Mouse (Mus musculus) limb, embryonic 12.5 days (tissue): ENCODE measurements around the gene Iqcg. TPM values are rescaled to one million over a fixed set of nuclear protein-coding genes. Genes with fewer than 3 reads are reported as not detected.
"Not testable (repeated sequence)": the region's sequence is repeated elsewhere in the genome, so short reads cannot be mapped to it uniquely, and the experiment has no call there.

ENCODE experiments used
- ATAC-seq: fragments of 200-750 bp; cut with Nextera tagmentation; 2 replicates; pipeline ENCODE4 v1.8.0; 2017; ENCODE audit warnings: low read depth, moderate TSS enrichment; ENCODE audit not compliant: insufficient number of reproducible peaks, insufficient read depth, low FRiP score, low TSS enrichment
- H3K27ac ChIP-seq: fragments of 300-500 bp; sonication (generic); 2 replicates; pipeline ENCODE4 v1.5.1; 2016; ENCODE audit warnings: mild to moderate bottlenecking, moderate library complexity
- H3K27me3 ChIP-seq: fragments of 300-500 bp; sonication (generic); 2 replicates; pipeline ENCODE4 v1.6.1; 2016; ENCODE audit warnings: mild to moderate bottlenecking, moderate library complexity
- H3K36me3 ChIP-seq: fragments of 300-500 bp; sonication (generic); 2 replicates; pipeline ENCODE4 v1.6.1; 2016; ENCODE audit warnings: mild to moderate bottlenecking, moderate library complexity
- H3K4me1 ChIP-seq: fragments of 300-500 bp; sonication (generic); replicated peaks from 2 replicates; pipeline ENCODE4 v1.6.1; 2016
- H3K4me2 ChIP-seq: fragments of 300-500 bp; sonication (generic); 2 replicates; pipeline ENCODE4 v1.6.1; 2016; ENCODE audit warnings: mild to moderate bottlenecking, moderate library complexity
- H3K4me3 ChIP-seq: fragments of 300-500 bp; sonication (generic); replicated peaks from 2 replicates; pipeline ENCODE4 v1.5.1; 2016; ENCODE audit warnings: mild to moderate bottlenecking
- H3K9ac ChIP-seq: fragments of 300-500 bp; sonication (generic); replicated peaks from 2 replicates; pipeline ENCODE4 v1.6.1; 2016; ENCODE audit warnings: mild to moderate bottlenecking, moderate library complexity
- H3K9me3 ChIP-seq: fragments of 300-500 bp; sonication (generic); 2 replicates; pipeline ENCODE4 v1.6.1; 2016; ENCODE audit warnings: mild to moderate bottlenecking, moderate library complexity
- WGBS: fragments of 180-500 bp; shearing (Covaris S2); methylation state at CpG from one replicate; pipeline ENCODE4 v1.1.7; 2016; 5-methylcytosine and 5-hydroxymethylcytosine counted together
- polyA plus RNA-seq: library from polyadenylated mRNA; unstranded; fragments of >200 nt; fragmentation: Nextera tagmentation; extraction: Ambion mirVana; gene quantifications from 2 replicates; pipeline ENCODE4 v1.2.1, GENCODE M21; 2016

Iqcg gene
- polyA plus RNA-seq, 1 experiment from 2014 or later: 2.2 TPM

- WGBS: 35% methylated on average over 7 of the region's 7 CpGs
- H3K27ac ChIP-seq: no peak overlapping the region
Measured at GRCm38 (mm10) chr16:33063267-33063666, 7.2 kb upstream of the Iqcg start.

DNA sequence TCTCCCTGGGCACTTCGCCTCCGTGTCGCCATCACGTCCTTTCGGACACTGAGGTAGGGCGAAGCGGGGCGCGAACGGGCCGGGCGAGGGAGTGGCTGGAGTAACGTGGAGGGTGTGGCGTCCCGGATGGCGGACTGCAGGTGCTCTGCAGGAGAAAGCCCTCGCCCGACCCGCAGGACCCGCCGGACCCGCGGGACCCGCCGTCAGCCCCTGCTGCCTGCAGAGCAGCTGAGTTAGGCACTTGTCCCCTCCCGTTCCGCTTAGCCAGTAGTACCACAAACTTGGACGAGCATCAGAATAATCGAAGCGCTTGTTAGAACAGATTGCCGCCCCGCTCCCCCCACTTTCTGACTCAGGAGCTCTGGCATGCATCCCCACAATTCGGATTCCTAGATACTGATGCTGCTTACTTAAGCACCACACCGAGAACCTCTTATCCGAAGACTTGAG lies 6.7 kb upstream of the Iqcg start:
- Histone ChIP-seq H3K27me3 (no peaks in the 10 kb centered on the region), H3K4me3 (peak overlapping the region; percentile 81), H3K9me3 (no peaks in the 10 kb centered on the region), H3K9ac (peak overlapping the region; percentile 73), H3K27ac (peak overlapping the region; percentile 76), H3K4me2 (peak overlapping the region; percentile 80), H3K4me1 (peaks cover 25% of the 10 kb centered on the region), H3K36me3 (peaks cover 42% of the 10 kb centered on the region)
- WGBS: under 1% methylated on average over 35 of the region's 35 CpGs
- peak; percentile 45; the same call in 1 of the 2 replicates for ATAC-seq

More at GRCm38 (mm10) chr16:33063267-33063666, 7.2 kb upstream of the Iqcg start:
- Histone ChIP-seq H3K4me2 (peak overlapping the region; percentile 80), H3K9ac (peak overlapping the region; percentile 73), H3K9me3 (no peaks in the 10 kb centered on the region), H3K27me3 (no peaks in the 10 kb centered on the region), H3K4me3 (peak overlapping the region; percentile 81), H3K36me3 (peaks cover 42% of the 10 kb centered on the region), H3K4me1 (peaks cover 20% of the 10 kb centered on the region)
- no peak for ATAC-seq

DNA sequence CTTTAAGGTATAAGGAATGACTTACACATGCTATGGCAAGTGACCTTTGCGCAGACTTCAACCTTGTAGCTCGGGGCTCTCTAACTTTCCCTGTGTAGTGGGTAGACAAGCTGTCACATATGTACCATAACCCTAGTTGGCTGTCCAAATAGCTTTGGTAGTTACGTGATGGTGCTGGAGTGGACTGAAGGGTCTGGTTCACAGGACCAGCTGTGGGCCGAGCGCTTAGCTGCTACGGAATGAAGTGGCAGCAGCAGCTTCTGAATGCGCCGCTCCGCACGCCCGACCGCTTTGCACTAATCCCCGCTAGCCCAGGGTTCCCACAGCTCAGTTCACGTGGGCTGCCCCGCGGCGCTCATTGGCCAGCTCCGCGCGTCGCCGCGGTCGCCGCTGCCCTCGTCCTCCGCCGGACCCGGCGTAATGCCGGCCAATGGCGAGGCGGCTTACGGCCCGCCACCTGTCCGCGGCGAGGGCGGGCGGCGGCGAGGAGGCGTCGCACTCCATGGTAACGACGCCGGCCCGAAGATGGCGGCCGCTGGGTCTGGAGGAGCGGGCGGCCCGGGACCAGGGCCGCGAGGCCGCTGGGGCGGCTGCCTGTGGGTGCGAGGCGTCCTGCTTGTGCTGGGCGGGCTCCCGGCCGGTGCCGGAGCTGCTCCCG lies 6.1 kb upstream of the Iqcg start, which contains the start of gene Lmln:
Lmln (plus strand) TSS at position 498 of the 658 bp plus-strand sequence.
- WGBS: under 1% methylated on average over 64 of the region's 64 CpGs
- Histone ChIP-seq H3K9ac (peak within 1 kb of the TSS; percentile 73), H3K4me1 (peaks cover 28% of the 10 kb centered on the region), H3K4me2 (peak within 1 kb of the TSS; percentile 80), H3K4me3 (peak within 1 kb of the TSS; percentile 81), H3K27me3 (no peaks in the 10 kb centered on the region), H3K36me3 (peaks cover 40% of the 10 kb centered on the region), H3K27ac (peak within 1 kb of the TSS; percentile 76), H3K9me3 (no peaks in the 10 kb centered on the region)
- peak; percentile 97 for ATAC-seq

DNA sequence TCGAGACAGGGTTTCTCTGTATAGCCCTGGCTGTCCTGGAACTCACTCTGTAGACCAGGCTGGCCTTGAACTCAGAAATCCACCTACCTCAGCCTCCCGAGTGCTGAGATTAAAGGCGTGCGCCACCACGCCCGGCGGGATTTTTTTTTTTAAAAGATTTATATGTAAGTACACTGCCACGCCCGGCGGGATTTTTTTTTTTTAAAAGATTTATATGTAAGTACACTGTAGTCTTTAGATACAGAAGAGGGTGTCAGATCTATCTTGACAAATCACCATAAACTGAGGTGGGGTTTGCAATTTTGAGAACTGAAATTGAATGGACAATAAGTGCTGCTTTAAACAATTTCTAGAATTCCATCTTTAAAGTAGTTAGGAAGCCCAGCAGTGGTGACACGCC lies 5.4 kb upstream of the Iqcg start:
- Histone ChIP-seq H3K9ac (no peak overlapping the region), H3K4me1 (peaks cover 28% of the 10 kb centered on the region), H3K4me3 (peak overlapping the region; percentile 81; the same call in 1 of the 2 replicates), H3K9me3 (no peaks in the 10 kb centered on the region), H3K36me3 (peaks cover 36% of the 10 kb centered on the region), H3K4me2 (peak overlapping the region; percentile 80), H3K27me3 (no peaks in the 10 kb centered on the region), H3K27ac (peak overlapping the region; percentile 76)
- WGBS: 41% methylated on average over 11 of the region's 11 CpGs
- no peak for ATAC-seq

- Histone ChIP-seq H3K4me1 (peaks cover 28% of the 10 kb centered on the region), H3K36me3 (peaks cover 33% of the 10 kb centered on the region), H3K4me3 (no peak overlapping the region), H3K27me3 (no peaks in the 10 kb centered on the region), H3K4me2 (no peak overlapping the region), H3K27ac (no peak overlapping the region), H3K9ac (no peak overlapping the region), H3K9me3 (no peaks in the 10 kb centered on the region)
- WGBS: 84% methylated on average over 2 of the region's 2 CpGs
- ATAC-seq: no peak
Measured at GRCm38 (mm10) chr16:33060926-33061325, 4.9 kb upstream of the Iqcg start.

DNA sequence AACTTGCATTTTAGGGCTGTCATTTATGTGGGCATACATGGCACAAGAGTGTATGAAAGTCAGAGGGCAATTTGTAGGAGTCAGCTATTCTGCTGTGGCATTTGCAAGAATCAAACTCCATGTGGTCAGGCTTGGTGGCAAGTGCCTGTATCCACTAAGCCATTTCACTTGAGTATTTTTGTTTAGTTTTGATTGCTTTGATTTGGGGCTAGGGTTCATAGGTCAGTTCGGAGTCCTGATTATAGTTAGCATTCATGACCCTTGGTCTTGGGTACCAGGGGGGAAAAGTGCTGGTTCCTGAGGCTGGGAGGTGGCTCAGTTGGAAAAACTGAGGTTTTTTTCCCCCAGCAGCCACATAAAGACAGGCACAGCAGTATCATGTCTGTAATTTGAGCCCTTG lies 3.5 kb upstream of the Iqcg start:
- H3K9ac ChIP-seq: no peak overlapping the region
- 100% methylated on average over 1 of the region's 1 CpGs for WGBS
- H3K36me3 ChIP-seq: peaks cover 33% of the 10 kb centered on the region
- no peak overlapping the region for H3K4me3 ChIP-seq
- no peaks in the 10 kb centered on the region for H3K27me3 ChIP-seq
- no peak overlapping the region for H3K4me2 ChIP-seq
- H3K4me1 ChIP-seq: peaks cover 30% of the 10 kb centered on the region
- ATAC-seq: no peak
- no peak overlapping the region for H3K27ac ChIP-seq
- no peaks in the 10 kb centered on the region for H3K9me3 ChIP-seq

DNA sequence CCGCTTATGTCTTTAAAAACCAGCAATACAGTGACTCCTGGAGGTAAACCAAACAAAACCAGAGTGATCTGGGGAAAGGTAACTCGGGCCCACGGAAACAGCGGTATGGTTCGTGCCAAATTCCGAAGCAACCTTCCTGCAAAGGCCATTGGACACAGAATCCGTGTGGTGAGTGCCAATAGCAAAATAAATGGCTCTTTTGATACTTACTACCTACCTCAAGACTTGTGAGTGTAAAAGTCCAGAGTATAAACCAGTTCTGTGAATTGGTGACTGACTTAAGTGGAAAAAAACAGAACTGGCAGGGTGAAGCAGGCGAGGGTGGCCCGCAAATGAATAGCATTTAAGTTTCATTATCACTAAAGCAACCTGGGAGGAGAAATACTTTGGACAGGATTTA lies 2.6 kb upstream of the Iqcg start:
- H3K27ac ChIP-seq, ATAC-seq, H3K9me3 ChIP-seq, H3K9ac ChIP-seq, H3K4me3 ChIP-seq, H3K4me2 ChIP-seq, H3K27me3 ChIP-seq: not testable (repeated sequence)
- Histone ChIP-seq H3K36me3 (peaks cover 33% of the 10 kb centered on the region), H3K4me1 (peaks cover 27% of the 10 kb centered on the region)
- WGBS: 91% methylated on average over 9 of the region's 9 CpGs

DNA sequence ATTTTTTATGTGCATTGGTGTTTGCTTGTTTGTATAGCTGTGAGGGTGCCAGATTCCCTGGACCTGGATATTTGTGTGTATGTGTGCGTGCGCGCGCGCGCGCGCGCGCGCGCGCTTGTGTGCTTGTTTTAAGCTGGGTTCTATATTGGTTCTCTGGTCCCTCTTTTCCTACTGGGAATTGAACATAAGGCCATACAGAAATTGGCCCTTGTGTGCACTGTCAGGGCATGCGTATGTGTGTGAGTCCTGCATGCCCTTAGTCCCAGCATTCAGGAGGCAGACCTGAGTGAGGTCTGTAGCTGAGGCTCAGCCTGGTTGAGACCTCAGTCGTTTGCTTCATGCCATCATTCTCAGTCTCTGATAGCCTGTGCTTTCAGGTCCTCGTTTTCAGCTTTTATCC lies 2.0 kb upstream of the Iqcg start:
- H3K4me1 ChIP-seq: peaks cover 20% of the 10 kb centered on the region
- no peaks in the 10 kb centered on the region for H3K27me3 ChIP-seq
- no peak for ATAC-seq
- H3K9ac ChIP-seq: 0 out of 2 replicates have a peak overlapping the region, but pooled peaks have one; percentile 24
- H3K27ac ChIP-seq: no peak overlapping the region
- peaks cover 33% of the 10 kb centered on the region for H3K36me3 ChIP-seq
- WGBS: 89% methylated on average over 16 of the region's 16 CpGs
- peak overlapping the region; percentile 92 for H3K4me3 ChIP-seq
- H3K9me3 ChIP-seq: no peaks in the 10 kb centered on the region
- peak overlapping the region; percentile 73 for H3K4me2 ChIP-seq

GRCm38 (mm10) chr16:33056786-33057185 lies 768 bp upstream of the Iqcg start:
- Histone ChIP-seq H3K9ac (peak overlapping the region; percentile 97), H3K9me3 (no peaks in the 10 kb centered on the region), H3K4me2 (peak overlapping the region; percentile 73), H3K4me3 (peak overlapping the region; percentile 92), H3K27me3 (no peaks in the 10 kb centered on the region), H3K27ac (peak overlapping the region; percentile 94), H3K36me3 (peaks cover 33% of the 10 kb centered on the region), H3K4me1 (peaks cover 17% of the 10 kb centered on the region)
- ATAC-seq: no peak
- whole genome bisulfite sequencing: under 1% methylated on average over 24 of the region's 24 CpGs

DNA sequence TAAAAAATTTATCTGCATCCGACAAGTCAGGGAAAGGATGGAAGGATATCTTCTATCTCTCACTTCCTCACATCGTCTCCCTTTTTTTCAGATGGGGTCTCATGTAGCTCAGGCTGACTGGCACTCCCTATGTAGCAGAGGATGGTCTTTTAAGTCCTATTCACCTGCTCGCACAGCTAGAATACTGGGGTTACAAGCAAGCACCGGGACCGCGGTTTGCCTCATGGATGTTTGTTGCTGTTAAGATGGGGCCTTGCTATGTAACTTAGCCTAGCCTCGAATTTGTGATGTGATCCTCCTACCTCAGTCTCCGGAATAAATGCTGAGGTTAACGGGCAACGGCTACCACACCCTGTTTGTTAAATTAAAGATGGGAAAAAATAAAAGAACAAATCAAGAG lies 363 bp downstream of the Iqcg start:
- 0 out of 2 replicates have a peak overlapping the region, but pooled peaks have one; percentile 97 for H3K9ac ChIP-seq
- peak overlapping the region; percentile 73 for H3K4me2 ChIP-seq
- peaks cover 29% of the 10 kb centered on the region for H3K36me3 ChIP-seq
- WGBS: 24% methylated on average over 10 of the region's 10 CpGs
- H3K4me3 ChIP-seq: peak overlapping the region; percentile 92
- peak; percentile 16; the same call in 1 of the 2 replicates for ATAC-seq
- H3K9me3 ChIP-seq: no peaks in the 10 kb centered on the region
- H3K4me1 ChIP-seq: peaks cover 14% of the 10 kb centered on the region
- H3K27me3 ChIP-seq: no peaks in the 10 kb centered on the region
- no peak overlapping the region for H3K27ac ChIP-seq

DNA sequence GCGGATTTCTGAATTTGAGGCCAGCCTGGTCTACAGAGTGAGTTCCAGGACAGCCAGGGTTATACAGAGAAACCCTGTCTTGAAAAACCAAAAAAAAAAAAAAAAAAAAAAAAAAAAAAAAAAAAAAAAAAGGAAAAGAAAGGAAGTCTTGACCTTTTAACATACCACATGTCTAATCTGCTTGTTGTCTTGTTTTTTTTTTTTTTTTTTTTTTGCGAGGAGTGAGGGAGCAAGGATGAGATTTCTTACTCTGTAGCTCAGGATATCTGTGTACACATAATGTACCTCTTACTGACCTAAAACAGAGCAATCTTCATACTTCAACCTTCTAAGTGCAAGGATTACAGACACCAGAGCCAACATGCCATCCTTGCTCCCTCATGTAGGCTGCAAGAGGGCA lies 1.1 kb downstream of the Iqcg start:
- Histone ChIP-seq H3K4me1 (peaks cover 14% of the 10 kb centered on the region), H3K36me3 (peaks cover 22% of the 10 kb centered on the region)
- not testable (repeated sequence) for H3K4me2 ChIP-seq, H3K4me3 ChIP-seq, H3K9ac ChIP-seq, H3K27me3 ChIP-seq, H3K9me3 ChIP-seq, H3K27ac ChIP-seq, ATAC-seq
- 84% methylated on average over 2 of the region's 2 CpGs for WGBS
